Mouse (Mus musculus) urinary bladder, adult 18-20 months (tissue): ENCODE measurements around the gene Ryk.
"Not testable (repeated sequence)": the region's sequence is repeated elsewhere in the genome, so short reads cannot be mapped to it uniquely, and the experiment has no call there.

Source experiments
- DNase-seq, 2 experiments: peaks; one replicate each; pipeline ENCODE4 v3.0.0; 2022; ENCODE audit warnings: low spot score in 2 of 2, mixed read lengths in 2 of 2

Gene Ryk

GRCm38 (mm10) chr9:102904952-102905351, 70.2 kb downstream of the Ryk start:
- DNase-seq, result no peak

GRCm38 (mm10) chr9:102906781-102907180, 72.1 kb downstream of the Ryk start:
- DNase-seq, result no peak

GRCm38 (mm10) chr9:102907521-102908246, 73.0 kb downstream of the Ryk start:
- no peak for DNase-seq

GRCm38 (mm10) chr9:102911526-102911925, 76.8 kb downstream of the Ryk start:
- DNase-seq, result no peak

- no peak for DNase-seq
Measured at GRCm38 (mm10) chr9:102912516-102913035, 77.9 kb downstream of the Ryk start.

GRCm38 (mm10) chr9:102913597-102913996, 78.9 kb downstream of the Ryk start:
- DNase-seq, result not testable (repeated sequence)

GRCm38 (mm10) chr9:102914583-102914982, 79.9 kb downstream of the Ryk start:
- no peak for DNase-seq

- no peak for DNase-seq
Measured at GRCm38 (mm10) chr9:102915292-102915854, 80.7 kb downstream of the Ryk start.

- no peak for DNase-seq
Measured at GRCm38 (mm10) chr9:102916076-102916475, 81.4 kb downstream of the Ryk start.

- no peak for DNase-seq
Measured at GRCm38 (mm10) chr9:102917532-102918129, 82.9 kb downstream of the Ryk start.

GRCm38 (mm10) chr9:102919486-102919885, 84.8 kb downstream of the Ryk start:
- DNase-seq, result no peak

- DNase-seq, result no peak
Measured at GRCm38 (mm10) chr9:102921791-102922190, 87.1 kb downstream of the Ryk start.

GRCm38 (mm10) chr9:102922866-102923434, 88.2 kb downstream of the Ryk start:
- DNase-seq, result no peak

- no peak for DNase-seq
Measured at GRCm38 (mm10) chr9:102923836-102924235, 89.1 kb downstream of the Ryk start.

- no peak for DNase-seq
Measured at GRCm38 (mm10) chr9:102924627-102925316, 90.1 kb downstream of the Ryk start.

- no peak for DNase-seq
Measured at GRCm38 (mm10) chr9:102926137-102926536, 91.4 kb downstream of the Ryk start.

GRCm38 (mm10) chr9:102929776-102930175, 95.1 kb downstream of the Ryk start:
- DNase-seq, result no peak

- no peak for DNase-seq
Measured at GRCm38 (mm10) chr9:102933925-102934721, 99.4 kb downstream of the Ryk start.

- no peak for DNase-seq
Measured at GRCm38 (mm10) chr9:102942221-102942620, 107.5 kb downstream of the Ryk start.

- no peak for DNase-seq
Measured at GRCm38 (mm10) chr9:102944891-102945290, 110.2 kb downstream of the Ryk start.

GRCm38 (mm10) chr9:102946469-102947015, 111.8 kb downstream of the Ryk start:
- no peak for DNase-seq
